Mouse (Mus musculus): Measurements from ENCODE around the gene Shisa8. TPM values are rescaled to one million over a fixed set of nuclear protein-coding genes. Genes with fewer than 3 reads are reported as not detected.

The Shisa8 gene
- polyA plus RNA-seq, 1 experiment from 2014 or later, result not detected

DNA sequence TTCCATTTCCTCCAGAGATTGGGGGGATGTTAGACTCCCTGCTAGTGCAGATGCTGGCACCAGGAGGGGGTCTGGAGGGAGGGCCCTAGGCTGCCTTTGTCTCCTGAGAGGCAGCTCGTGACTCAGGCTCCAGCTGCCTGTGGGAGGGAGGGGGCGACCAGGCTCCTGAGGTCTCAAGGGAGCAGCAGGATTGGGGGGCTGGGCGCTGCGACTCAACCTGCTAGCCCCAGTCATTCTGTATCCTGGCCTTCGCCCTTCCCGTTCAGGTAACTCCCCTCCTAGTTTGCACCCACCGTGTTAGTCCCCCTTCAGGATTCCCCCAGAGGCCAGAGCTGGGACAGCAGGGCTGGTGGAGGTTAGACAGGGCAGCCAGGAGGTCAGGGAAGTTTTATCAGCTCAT is 4.4 kb upstream of the Shisa8 start:
- Histone ChIP-seq H3K9ac (ENCODE audit: low read length) (no peak overlapping the region), H3K36me3 (ENCODE audit: control insufficient read depth, insufficient read depth, low read length) (no peaks in the 10 kb centered on the region), H3K9me3 (replicated peaks; ENCODE audit: control insufficient read depth, low read length) (no peaks in the 10 kb centered on the region), H3K27me3 (ENCODE audit: control insufficient read depth, insufficient read depth, low read length) (peaks cover 52% of the 10 kb centered on the region), H3K27ac (ENCODE audit: low read length) (no peak overlapping the region), H3K4me3 (replicated peaks; ENCODE audit: low read length) (no peak overlapping the region), H3K4me2 (ENCODE audit: low read depth, low read length) (no peak overlapping the region), H3K4me1 (ENCODE audit: control insufficient read depth, insufficient read depth, low read length) (peaks cover 3% of the 10 kb centered on the region; the same call in 1 of the 2 replicates)
- ATAC-seq (ENCODE audit: insufficient read depth, low FRiP score), result no peak
- 18% methylated on average over 7 of the region's 7 CpGs for WGBS

DNA sequence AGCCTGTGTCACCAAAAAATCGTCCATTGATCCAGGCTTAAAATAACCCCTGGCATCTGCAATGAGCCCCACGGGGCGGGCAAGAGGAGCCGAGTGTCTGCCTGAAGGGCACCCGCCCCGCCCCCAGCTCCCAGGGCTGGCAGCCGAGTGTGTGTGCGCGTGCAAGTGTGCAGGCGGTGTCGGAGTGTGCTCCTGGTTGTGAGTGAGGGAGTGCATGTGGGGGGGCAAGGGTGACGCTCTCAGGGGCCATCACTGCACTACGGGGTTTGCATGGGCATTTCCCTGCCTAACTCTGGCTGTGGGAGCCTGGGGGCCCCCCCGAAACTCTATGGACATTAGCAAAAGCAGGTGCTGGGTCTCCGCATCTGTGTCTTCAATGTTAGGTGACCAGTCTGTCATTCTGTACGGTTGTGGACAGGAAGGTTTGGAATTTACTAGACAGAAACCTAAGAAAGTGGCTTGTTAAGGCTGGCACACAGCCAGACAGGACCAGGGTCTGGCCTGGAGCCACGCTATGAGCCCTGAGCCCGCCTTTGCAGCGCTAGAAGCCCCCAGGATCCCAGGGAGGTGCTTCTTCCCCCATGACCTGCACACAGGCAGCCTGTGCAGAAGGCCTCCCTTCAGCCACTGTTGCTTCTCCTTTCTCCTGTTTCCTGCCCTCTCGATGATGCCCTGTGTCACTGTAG is 3.7 kb upstream of the Shisa8 start:
- ATAC-seq (ENCODE audit: insufficient read depth, low FRiP score), result no peak
- Histone ChIP-seq H3K27ac (ENCODE audit: low read length) (no peak overlapping the region), H3K9ac (ENCODE audit: low read length) (no peak overlapping the region), H3K27me3 (ENCODE audit: control insufficient read depth, insufficient read depth, low read length) (peaks cover 60% of the 10 kb centered on the region), H3K36me3 (ENCODE audit: control insufficient read depth, insufficient read depth, low read length) (no peaks in the 10 kb centered on the region), H3K4me1 (ENCODE audit: control insufficient read depth, insufficient read depth, low read length) (peaks cover 10% of the 10 kb centered on the region), H3K4me3 (replicated peaks; ENCODE audit: low read length) (no peak overlapping the region), H3K4me2 (ENCODE audit: low read depth, low read length) (no peak overlapping the region), H3K9me3 (replicated peaks; ENCODE audit: control insufficient read depth, low read length) (no peaks in the 10 kb centered on the region)
- 53% methylated on average over 20 of the region's 20 CpGs for WGBS

DNA sequence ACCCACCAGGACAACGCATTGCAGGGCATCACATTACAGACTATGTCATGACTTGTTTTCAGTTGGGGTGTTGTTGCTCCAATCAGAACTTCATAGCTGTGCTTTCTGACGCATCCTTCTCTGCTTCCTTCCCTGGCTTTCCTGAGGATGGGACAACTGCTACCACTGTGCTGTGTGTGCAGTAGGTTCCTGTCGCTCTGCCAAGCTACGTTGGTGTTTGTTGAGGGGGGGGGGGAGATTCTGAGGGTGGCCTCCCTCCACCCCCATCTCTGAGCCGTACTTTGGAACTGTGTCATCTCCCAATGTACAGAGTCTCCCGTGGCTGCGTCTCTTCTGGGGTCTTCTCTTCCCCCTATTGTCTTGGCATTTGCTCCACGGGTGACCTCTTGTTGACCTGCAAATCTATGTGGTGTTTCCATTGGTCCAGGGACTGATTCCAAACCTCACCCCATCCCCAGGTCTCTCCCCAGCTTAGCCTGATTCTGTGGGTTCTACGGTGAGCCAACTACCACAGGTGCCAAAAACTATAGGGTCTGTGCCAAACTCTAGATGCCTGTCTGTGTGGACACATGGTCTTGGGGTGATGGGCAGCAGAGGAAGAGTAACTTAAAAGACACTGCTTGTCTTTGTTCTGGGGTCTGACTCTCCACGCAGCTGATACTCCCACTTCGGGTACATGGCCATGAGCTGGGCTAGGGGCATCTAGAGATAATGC is 2.9 kb upstream of the Shisa8 start:
- Histone ChIP-seq H3K9me3 (replicated peaks; ENCODE audit: control insufficient read depth, low read length) (no peaks in the 10 kb centered on the region), H3K27ac (ENCODE audit: low read length) (no peak overlapping the region), H3K9ac (ENCODE audit: low read length) (no peak overlapping the region), H3K4me3 (replicated peaks; ENCODE audit: low read length) (no peak overlapping the region), H3K4me2 (ENCODE audit: low read depth, low read length) (no peak overlapping the region), H3K27me3 (ENCODE audit: control insufficient read depth, insufficient read depth, low read length) (peaks cover 68% of the 10 kb centered on the region), H3K36me3 (ENCODE audit: control insufficient read depth, insufficient read depth, low read length) (no peaks in the 10 kb centered on the region), H3K4me1 (ENCODE audit: control insufficient read depth, insufficient read depth, low read length) (peaks cover 10% of the 10 kb centered on the region)
- ATAC-seq (ENCODE audit: insufficient read depth, low FRiP score), result no peak
- 35% methylated on average over 11 of the region's 11 CpGs for whole genome bisulfite sequencing

DNA sequence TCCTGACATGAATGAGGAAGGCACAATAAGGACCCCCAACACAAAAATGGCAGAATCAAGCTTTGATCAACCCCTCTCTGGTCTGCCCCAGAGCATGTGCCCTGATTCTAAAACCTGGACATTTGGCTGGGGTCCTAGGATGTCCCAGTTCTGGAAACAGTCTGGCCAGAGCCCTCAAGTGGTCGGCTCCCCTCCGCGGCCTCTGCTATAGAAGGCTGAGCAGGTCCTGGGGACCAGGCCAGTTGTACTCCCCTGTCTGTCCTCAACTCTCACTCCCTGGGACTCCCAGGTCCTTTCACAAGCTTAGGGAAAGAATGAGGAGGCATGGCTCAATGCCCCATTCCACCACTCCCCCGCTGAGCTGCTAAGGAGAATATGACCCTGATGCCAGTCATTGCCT is 607 bp upstream of the Shisa8 start:
- Histone ChIP-seq H3K36me3 (ENCODE audit: control insufficient read depth, insufficient read depth, low read length) (no peaks in the 10 kb centered on the region), H3K4me1 (ENCODE audit: control insufficient read depth, insufficient read depth, low read length) (peaks cover 10% of the 10 kb centered on the region), H3K27ac (ENCODE audit: low read length) (no peak overlapping the region), H3K9ac (ENCODE audit: low read length) (no peak overlapping the region), H3K4me2 (ENCODE audit: low read depth, low read length) (no peak overlapping the region), H3K27me3 (ENCODE audit: control insufficient read depth, insufficient read depth, low read length) (peaks cover 78% of the 10 kb centered on the region), H3K4me3 (replicated peaks; ENCODE audit: low read length) (no peak overlapping the region), H3K9me3 (replicated peaks; ENCODE audit: control insufficient read depth, low read length) (no peaks in the 10 kb centered on the region)
- ATAC-seq (ENCODE audit: insufficient read depth, low FRiP score), result no peak
- WGBS, result 18% methylated on average over 4 of the region's 4 CpGs

DNA sequence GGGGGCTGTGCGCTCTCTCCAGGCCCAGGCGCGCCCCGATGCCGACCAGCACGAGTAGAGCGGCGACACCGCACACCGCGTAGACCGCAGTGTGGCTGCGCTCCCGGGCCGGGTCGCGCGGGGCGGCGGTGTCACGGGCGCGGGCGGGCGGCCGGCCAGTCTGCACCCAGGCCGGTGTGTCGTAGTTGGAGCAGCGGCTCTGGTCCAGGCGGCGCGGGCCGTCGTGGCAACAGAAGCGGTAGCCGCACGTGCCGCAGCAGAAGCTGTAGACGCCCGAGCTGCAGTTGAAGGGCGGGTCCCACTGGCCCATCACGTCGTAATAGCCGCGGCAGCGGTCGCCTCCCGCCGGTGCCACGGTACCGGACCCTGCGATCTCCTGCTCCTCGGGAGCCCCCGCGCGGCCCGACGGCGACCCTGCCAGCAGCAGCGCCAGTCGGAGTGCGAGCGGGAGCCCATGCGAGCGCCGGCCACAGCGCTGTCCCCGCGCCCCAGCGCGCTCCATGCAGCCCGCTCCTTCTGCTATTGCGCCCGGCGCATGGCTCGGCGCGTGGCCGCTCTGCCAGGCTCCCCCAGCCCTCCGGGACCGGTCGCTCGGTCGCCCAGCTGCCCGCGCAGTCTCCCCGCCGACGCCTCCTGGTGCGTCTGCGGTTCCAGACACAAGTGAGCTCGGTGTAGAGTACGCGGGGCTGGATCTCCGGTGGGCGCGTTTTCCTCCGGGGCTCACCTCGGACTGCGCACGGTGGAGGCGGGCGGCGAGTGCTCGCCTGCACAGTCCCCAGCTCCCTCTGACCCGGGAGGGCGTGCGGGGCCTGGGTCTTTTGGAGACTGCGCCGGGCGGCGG is 484 bp downstream of the Shisa8 start:
- H3K4me2 ChIP-seq (ENCODE audit: low read depth, low read length), result peak overlapping the region; percentile 86
- H3K9ac ChIP-seq (ENCODE audit: low read length), result peak overlapping the region; percentile 60
- H3K4me3 ChIP-seq (replicated peaks; ENCODE audit: low read length), result peak overlapping the region; percentile 53
- no peak overlapping the region for H3K27ac ChIP-seq (ENCODE audit: low read length)
- peaks cover 15% of the 10 kb centered on the region for H3K4me1 ChIP-seq (ENCODE audit: control insufficient read depth, insufficient read depth, low read length)
- no peaks in the 10 kb centered on the region for H3K36me3 ChIP-seq (ENCODE audit: control insufficient read depth, insufficient read depth, low read length)
- peaks cover 81% of the 10 kb centered on the region for H3K27me3 ChIP-seq (ENCODE audit: control insufficient read depth, insufficient read depth, low read length)
- under 1% methylated on average over 107 of the region's 112 CpGs for WGBS
- peak; percentile 51; the same call in 1 of the 2 replicates for ATAC-seq (ENCODE audit: insufficient read depth, low FRiP score)
- H3K9me3 ChIP-seq (replicated peaks; ENCODE audit: control insufficient read depth, low read length), result no peaks in the 10 kb centered on the region

DNA sequence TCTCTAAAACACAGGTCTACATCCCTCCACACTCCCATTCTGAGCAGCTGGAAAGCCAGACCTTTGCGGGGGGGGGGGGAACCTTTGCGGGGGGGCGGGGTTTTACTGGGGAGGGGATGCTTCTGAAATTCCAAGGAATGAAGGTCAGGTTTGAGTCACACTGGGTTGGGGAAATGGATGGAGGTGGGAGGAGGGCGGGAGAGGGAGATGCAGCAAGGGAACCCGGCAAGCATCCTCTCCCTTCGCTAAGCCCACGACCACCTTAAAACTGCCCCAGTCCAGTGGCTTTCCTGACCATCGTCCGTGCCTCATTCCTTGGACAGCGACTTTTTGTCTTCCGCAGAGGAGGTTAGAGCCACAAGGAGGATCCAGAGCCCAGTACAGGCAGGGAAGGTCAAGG is 1.3 kb downstream of the Shisa8 start:
- ATAC-seq (ENCODE audit: insufficient read depth, low FRiP score), result no peak
- 5% methylated on average over 11 of the region's 11 CpGs for WGBS
- Histone ChIP-seq H3K4me1 (ENCODE audit: control insufficient read depth, insufficient read depth, low read length) (peaks cover 15% of the 10 kb centered on the region), H3K9ac (ENCODE audit: low read length) (no peak overlapping the region; the same call in 1 of the 2 replicates), H3K36me3 (ENCODE audit: control insufficient read depth, insufficient read depth, low read length) (no peaks in the 10 kb centered on the region), H3K4me2 (ENCODE audit: low read depth, low read length) (peak overlapping the region; percentile 86; the same call in 1 of the 2 replicates), H3K27me3 (ENCODE audit: control insufficient read depth, insufficient read depth, low read length) (peaks cover 81% of the 10 kb centered on the region), H3K27ac (ENCODE audit: low read length) (no peak overlapping the region), H3K4me3 (replicated peaks; ENCODE audit: low read length) (peak overlapping the region; percentile 53; the same call in 1 of the 2 replicates), H3K9me3 (replicated peaks; ENCODE audit: control insufficient read depth, low read length) (no peaks in the 10 kb centered on the region)

DNA sequence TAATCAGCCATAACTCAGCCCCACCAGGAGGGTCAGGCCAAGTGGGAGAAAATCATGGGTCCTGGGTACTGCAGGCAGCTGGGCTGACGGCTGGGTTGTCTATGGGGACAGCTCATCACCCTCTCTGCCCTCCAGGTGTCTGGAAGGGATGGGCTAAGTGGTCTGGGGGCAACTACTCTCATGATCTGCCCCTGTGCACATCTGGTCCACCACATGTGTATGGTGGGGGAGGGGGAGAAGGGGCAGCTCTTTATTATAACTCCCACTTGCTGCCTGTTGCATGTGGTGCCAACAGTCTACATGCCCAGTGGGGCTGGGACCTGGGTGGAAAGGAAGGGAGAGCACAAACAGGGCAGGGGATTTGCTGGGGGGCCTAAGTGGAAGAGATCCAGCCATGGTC is 1.8 kb downstream of the Shisa8 start:
- Histone ChIP-seq H3K9ac (ENCODE audit: low read length) (no peak overlapping the region), H3K4me2 (ENCODE audit: low read depth, low read length) (no peak overlapping the region), H3K27me3 (ENCODE audit: control insufficient read depth, insufficient read depth, low read length) (peaks cover 81% of the 10 kb centered on the region), H3K36me3 (ENCODE audit: control insufficient read depth, insufficient read depth, low read length) (no peaks in the 10 kb centered on the region), H3K4me1 (ENCODE audit: control insufficient read depth, insufficient read depth, low read length) (peaks cover 15% of the 10 kb centered on the region), H3K9me3 (replicated peaks; ENCODE audit: control insufficient read depth, low read length) (no peaks in the 10 kb centered on the region), H3K4me3 (replicated peaks; ENCODE audit: low read length) (no peak overlapping the region), H3K27ac (ENCODE audit: low read length) (no peak overlapping the region)
- ATAC-seq (ENCODE audit: insufficient read depth, low FRiP score), result no peak
- 67% methylated on average over 1 of the region's 1 CpGs for WGBS

DNA sequence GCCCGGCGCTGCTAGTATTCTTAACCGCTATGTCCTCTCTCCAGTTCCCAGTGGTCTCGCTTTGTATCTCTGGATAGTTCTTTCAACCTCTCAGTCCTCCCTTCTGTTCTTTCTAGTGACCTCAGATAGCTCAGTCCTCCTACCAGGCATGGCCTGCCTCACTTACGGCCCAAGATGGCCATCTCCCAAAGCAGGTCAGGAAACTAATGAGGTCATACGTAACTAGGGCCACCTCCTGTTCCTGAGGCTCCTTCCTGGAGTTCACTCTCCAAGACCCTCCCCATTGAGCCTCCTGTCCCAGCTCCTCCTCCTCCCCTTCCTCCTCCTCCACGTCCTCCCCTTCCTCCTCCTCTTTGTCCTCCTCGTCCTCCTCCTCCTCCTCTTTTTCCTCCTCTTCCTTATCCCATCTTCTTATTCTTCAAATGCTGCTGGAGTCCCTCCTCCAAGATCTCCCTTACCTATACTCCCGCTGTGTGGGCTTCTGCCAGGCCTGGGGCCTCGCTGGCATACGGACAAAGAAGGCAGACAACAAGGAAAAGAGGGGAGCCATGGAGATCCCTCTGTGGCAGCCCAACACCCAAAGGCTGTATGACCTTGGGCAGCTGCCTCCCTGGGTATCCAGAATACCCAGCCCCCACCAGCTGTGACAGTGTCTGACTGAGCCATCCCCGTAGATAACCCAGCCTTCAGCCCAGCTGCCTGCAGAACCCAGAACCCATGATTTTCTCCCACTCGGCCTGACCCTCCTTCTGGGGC is 3.1 kb downstream of the Shisa8 start:
- Histone ChIP-seq H3K4me1 (ENCODE audit: control insufficient read depth, insufficient read depth, low read length) (peaks cover 15% of the 10 kb centered on the region), H3K36me3 (ENCODE audit: control insufficient read depth, insufficient read depth, low read length) (peaks cover 5% of the 10 kb centered on the region; the same call in 1 of the 2 replicates), H3K4me2 (ENCODE audit: low read depth, low read length) (no peak overlapping the region), H3K27me3 (ENCODE audit: control insufficient read depth, insufficient read depth, low read length) (peaks cover 77% of the 10 kb centered on the region), H3K9ac (ENCODE audit: low read length) (no peak overlapping the region), H3K27ac (ENCODE audit: low read length) (no peak overlapping the region), H3K4me3 (replicated peaks; ENCODE audit: low read length) (no peak overlapping the region), H3K9me3 (replicated peaks; ENCODE audit: control insufficient read depth, low read length) (no peaks in the 10 kb centered on the region)
- WGBS, result 80% methylated on average over 13 of the region's 13 CpGs
- no peak for ATAC-seq (ENCODE audit: insufficient read depth, low FRiP score)
